Mouse (Mus musculus) bone marrow, adult 2 months (tissue): ENCODE data around the gene Zcchc10.

Experiments used
- CTCF ChIP-seq: fragments of 200-500 bp; IDR thresholded peaks from 2 replicates; pipeline ENCODE4 v1.5.1; 2011; ENCODE audit warnings: low read length, control low read depth; ENCODE audit not compliant: control insufficient read depth, insufficient read depth
- POLR2A ChIP-seq: fragments of 200-500 bp; IDR thresholded peaks from 2 replicates; pipeline ENCODE4 v1.6.1; 2011; ENCODE audit warnings: low read depth, mild to moderate bottlenecking, control low read depth, low read length, borderline replicate concordance; ENCODE audit not compliant: control insufficient read depth

DNA sequence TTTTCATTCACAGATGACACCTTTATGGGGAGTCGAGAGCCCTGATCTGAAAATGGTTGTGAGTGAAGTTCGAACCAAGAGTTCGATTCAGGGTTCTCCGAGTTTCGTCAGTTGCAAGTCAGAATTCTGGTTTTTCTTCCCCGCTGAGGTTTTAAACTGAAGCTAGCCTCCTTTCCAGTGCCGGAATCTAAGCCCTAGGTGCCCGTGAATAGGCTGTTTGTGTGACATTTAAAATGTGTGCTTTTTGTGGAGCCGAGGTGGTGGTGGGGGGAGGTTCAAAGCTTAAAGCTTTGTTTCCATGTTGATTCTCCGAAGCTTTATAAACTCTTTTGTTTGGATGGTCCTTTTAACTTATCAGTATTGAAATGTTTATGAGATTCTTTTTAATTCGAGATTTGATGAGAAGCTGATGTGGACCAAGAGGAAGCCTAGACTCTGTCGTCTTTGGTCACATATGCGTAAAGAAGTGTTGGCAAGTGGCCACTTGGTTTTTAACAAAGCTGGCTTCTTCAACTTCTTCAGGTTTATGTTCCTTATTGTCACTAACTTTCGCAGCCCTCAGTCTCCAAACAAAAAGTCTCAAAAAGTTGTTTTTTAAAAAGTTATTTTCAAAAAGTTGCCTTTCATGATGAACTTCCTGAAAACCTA, 27.6 kb downstream of the Zcchc10 start:
- TF ChIP-seq CTCF (no peak), POLR2A (no peak)
